11 mouse cellular contexts compared by ENCODE assay signal in the genomic region with DNA sequence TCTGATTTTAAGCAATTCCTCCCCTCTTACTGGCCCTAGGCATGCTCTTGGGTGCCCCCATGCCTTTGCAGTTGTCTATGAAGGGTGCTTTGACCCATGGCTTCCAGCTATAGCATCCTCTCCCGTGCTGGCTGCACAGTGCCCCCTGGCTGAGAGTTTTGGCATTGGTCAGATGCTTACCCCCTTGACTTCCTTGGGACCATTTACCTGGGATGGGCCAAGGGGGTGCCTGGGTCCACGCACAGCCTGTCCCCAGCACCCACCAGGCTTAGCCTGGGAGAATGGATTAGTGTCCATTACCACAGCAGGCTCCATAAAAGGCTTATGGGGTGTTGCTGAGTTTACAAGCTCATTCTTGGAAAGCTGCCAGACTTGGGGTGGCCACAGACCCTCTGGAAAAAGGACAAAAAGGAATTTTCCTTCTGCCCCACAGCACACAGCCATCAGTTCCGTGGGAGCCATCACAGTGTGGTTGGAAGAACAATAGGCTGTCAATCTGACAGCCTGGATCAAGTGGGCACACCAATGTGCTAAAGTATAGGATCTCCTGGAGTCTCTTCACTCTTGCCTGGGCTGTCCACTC. TPM values are rescaled to one million over a fixed set of nuclear protein-coding genes. Genes with fewer than 3 reads are reported as not detected.
DNase-seq lines count a peak whose midpoint lies in the region; ATAC-seq and TF ChIP-seq lines count a peak whose summit lies in the region.
"Had no signal": no experiment of that assay in that cellular context is flagged by ENCODE, and none has a peak within 500 bp of the region (broad histone marks: within the 10 kb centered on the region; RNA-seq: fewer than 3 reads in every experiment).

No protein-coding gene starts in this region.

- peak overlapping the region; percentile 12; the same call in 1 of the 2 replicates for H3K27ac ChIP-seq in intestine, embryonic 14.5 days (ENCODE audit: low read depth)
- no peak overlapping the region for H3K27ac ChIP-seq in intestine, embryonic 16.5 days (ENCODE audit: low read length)
- no peak overlapping the region for H3K27ac ChIP-seq in forebrain, embryonic 14.5 days (ENCODE audit: low read depth, low read length)
- no peak overlapping the region for H3K27ac ChIP-seq in midbrain, postnatal 0 days (ENCODE audit: low read depth, low read length)

- H3K9ac ChIP-seq in intestine, embryonic 14.5 days (ENCODE audit: low read length) = no peak overlapping the region
- H3K9ac ChIP-seq in intestine, embryonic 16.5 days (ENCODE audit: low read depth, low read length) = no peak overlapping the region
- no peak overlapping the region for H3K9ac ChIP-seq in forebrain, embryonic 14.5 days (ENCODE audit: low read length)
- no peak overlapping the region for H3K9ac ChIP-seq in midbrain, postnatal 0 days (replicated peaks; ENCODE audit: low read length, poor library complexity, severe bottlenecking)

- DNase-seq in intestine, embryonic 14.5 days (ENCODE audit: low spot score) = no peak
- DNase-seq in ES-CJ7 (ENCODE audit: low read depth, low spot score) = peak; percentile 23
- DNase-seq in forebrain, embryonic 14.5 days (ENCODE audit: low spot score) = peak; percentile 37
- no peak for DNase-seq in midbrain, postnatal 0 days (ENCODE audit: low spot score)
- DNase-seq in left cerebral cortex, postnatal 4 days = no peak
- no peak for DNase-seq in layer of hippocampus, adult 11-12 months (ENCODE audit: low spot score)
- DNase-seq in left cerebral cortex, adult 11 months (ENCODE audit: low spot score) = no peak
- DNase-seq: right cerebral cortex, postnatal 4 days had no signal

- peak; percentile 51 for TF ChIP-seq CTCF in midbrain, postnatal 0 days (IDR thresholded peaks at IDR 0.05)

- H3K27me3 ChIP-seq in intestine, embryonic 14.5 days (replicated peaks; ENCODE audit: control insufficient read depth, insufficient read depth, low read length) = no peaks in the 10 kb centered on the region
- H3K27me3 ChIP-seq in intestine, embryonic 16.5 days (replicated peaks; ENCODE audit: control insufficient read depth, insufficient read depth, low read length) = no peaks in the 10 kb centered on the region
- no peaks in the 10 kb centered on the region for H3K27me3 ChIP-seq in forebrain, embryonic 14.5 days (replicated peaks; ENCODE audit: control insufficient read depth, insufficient read depth, low read length)
- H3K27me3 ChIP-seq in midbrain, postnatal 0 days (ENCODE audit: insufficient read depth, low read length) = no peaks in the 10 kb centered on the region

- no peak overlapping the region for H3K4me2 ChIP-seq in intestine, embryonic 14.5 days (ENCODE audit: low read length)
- no peak overlapping the region for H3K4me2 ChIP-seq in intestine, embryonic 16.5 days (ENCODE audit: low read depth, low read length)
- H3K4me2 ChIP-seq in forebrain, embryonic 14.5 days (ENCODE audit: low read length) = no peak overlapping the region
- H3K4me2 ChIP-seq in midbrain, postnatal 0 days (ENCODE audit: low read depth, low read length, poor library complexity, severe bottlenecking) = no peak overlapping the region

- intact Hi-C loops in left cerebral cortex, postnatal 4 days (cut with DNase I) = no loop called here

- no peak overlapping the region for H3K4me3 ChIP-seq in intestine, embryonic 14.5 days (ENCODE audit: low read depth, low read length)
- H3K4me3 ChIP-seq in intestine, embryonic 16.5 days (ENCODE audit: low read length) = no peak overlapping the region
- no peak overlapping the region for H3K4me3 ChIP-seq in forebrain, embryonic 14.5 days (ENCODE audit: low read depth, low read length)
- H3K4me3 ChIP-seq in midbrain, postnatal 0 days (ENCODE audit: low read depth, low read length) = no peak overlapping the region

- 41% methylated on average over 3 of the region's 3 CpGs for WGBS in intestine, embryonic 14.5 days
- WGBS in intestine, embryonic 16.5 days = 50% methylated on average over 3 of the region's 3 CpGs
- WGBS in forebrain, embryonic 14.5 days = 35% methylated on average over 3 of the region's 3 CpGs
- WGBS in midbrain, postnatal 0 days = 48% methylated on average over 3 of the region's 3 CpGs

- H3K9me3 ChIP-seq in intestine, embryonic 14.5 days (ENCODE audit: control insufficient read depth, low read length) = no peaks in the 10 kb centered on the region
- no peaks in the 10 kb centered on the region for H3K9me3 ChIP-seq in intestine, embryonic 16.5 days (ENCODE audit: control insufficient read depth, low read length)
- H3K9me3 ChIP-seq in forebrain, embryonic 14.5 days (replicated peaks; ENCODE audit: control insufficient read depth, low read length) = no peaks in the 10 kb centered on the region
- H3K9me3 ChIP-seq in midbrain, postnatal 0 days (ENCODE audit: low read length) = no peaks in the 10 kb centered on the region

- peak; percentile 24; the same call in 1 of the 2 replicates for ATAC-seq in intestine, embryonic 14.5 days (replicated peaks; ENCODE audit: low FRiP score, low TSS enrichment, low read depth)
- ATAC-seq in intestine, embryonic 16.5 days = no peak; the same call in 1 of the 2 replicates
- no peak for ATAC-seq in forebrain, embryonic 14.5 days
- ATAC-seq in midbrain, postnatal 0 days (ENCODE audit: low FRiP score) = no peak

- no peaks in the 10 kb centered on the region for H3K36me3 ChIP-seq in intestine, embryonic 14.5 days (ENCODE audit: control insufficient read depth, insufficient read depth, low read length)
- no peaks in the 10 kb centered on the region for H3K36me3 ChIP-seq in intestine, embryonic 16.5 days (ENCODE audit: control insufficient read depth, insufficient read depth, low read length)
- no peaks in the 10 kb centered on the region for H3K36me3 ChIP-seq in forebrain, embryonic 14.5 days (ENCODE audit: control insufficient read depth, insufficient read depth, low read length)
- no peaks in the 10 kb centered on the region for H3K36me3 ChIP-seq in midbrain, postnatal 0 days (ENCODE audit: insufficient read depth, low read length)

- H3K4me1 ChIP-seq in intestine, embryonic 14.5 days (replicated peaks; ENCODE audit: control insufficient read depth, insufficient read depth, low read length) = peaks cover 16% of the 10 kb centered on the region
- H3K4me1 ChIP-seq in intestine, embryonic 16.5 days (ENCODE audit: control insufficient read depth, insufficient read depth, low read length) = peaks cover 4% of the 10 kb centered on the region; the same call in 1 of the 2 replicates
- H3K4me1 ChIP-seq in forebrain, embryonic 14.5 days (ENCODE audit: control insufficient read depth, insufficient read depth, low read length) = peaks cover 8% of the 10 kb centered on the region; the same call in 1 of the 2 replicates
- no peaks in the 10 kb centered on the region for H3K4me1 ChIP-seq in midbrain, postnatal 0 days (ENCODE audit: insufficient read depth, low read length)

RNA-seq across cellular contexts. Expression of gene Gm10803, which starts 22.9 kb away (rescaled TPM):
- polyA plus RNA-seq in intestine, embryonic 14.5 days (2014; fragmentation: Nextera tagmentation; extraction: Ambion mirVana) = not detected in 2 replicates
- not detected in 2 replicates for polyA plus RNA-seq in intestine, embryonic 16.5 days (2015; fragmentation: Nextera tagmentation; extraction: Ambion mirVana)
- polyA plus RNA-seq in forebrain, embryonic 14.5 days (2014; fragmentation: Nextera tagmentation; extraction: Ambion mirVana) = not detected in 2 replicates
- not detected in 2 replicates for total RNA-seq in midbrain, postnatal 0 days (2014; rRNA removed)
- polyA plus RNA-seq in midbrain, postnatal 0 days (2015; fragmentation: Nextera tagmentation; extraction: Ambion mirVana) = not detected in 2 replicates
- not detected for total RNA-seq in left cerebral cortex, postnatal 4 days (2021)
- polyA plus RNA-seq: cortical plate, adult 2 months; heart, embryonic 16.5 days had no signal

Comparison
In these comparisons a context has a peak if more than half of its experiments do, and no peak if none do; other contexts are left out.
1. DNase-seq: peak in ES-CJ7 (single experiment) and forebrain, embryonic 14.5 days (single experiment); none in intestine, embryonic 14.5 days (single experiment), midbrain, postnatal 0 days (single experiment), left cerebral cortex, postnatal 4 days (single experiment), layer of hippocampus, adult 11-12 months (single experiment) and left cerebral cortex, adult 11 months (single experiment).